Mouse (Mus musculus): ENCODE measurements around the gene Efcc1.

Gene Efcc1

DNA sequence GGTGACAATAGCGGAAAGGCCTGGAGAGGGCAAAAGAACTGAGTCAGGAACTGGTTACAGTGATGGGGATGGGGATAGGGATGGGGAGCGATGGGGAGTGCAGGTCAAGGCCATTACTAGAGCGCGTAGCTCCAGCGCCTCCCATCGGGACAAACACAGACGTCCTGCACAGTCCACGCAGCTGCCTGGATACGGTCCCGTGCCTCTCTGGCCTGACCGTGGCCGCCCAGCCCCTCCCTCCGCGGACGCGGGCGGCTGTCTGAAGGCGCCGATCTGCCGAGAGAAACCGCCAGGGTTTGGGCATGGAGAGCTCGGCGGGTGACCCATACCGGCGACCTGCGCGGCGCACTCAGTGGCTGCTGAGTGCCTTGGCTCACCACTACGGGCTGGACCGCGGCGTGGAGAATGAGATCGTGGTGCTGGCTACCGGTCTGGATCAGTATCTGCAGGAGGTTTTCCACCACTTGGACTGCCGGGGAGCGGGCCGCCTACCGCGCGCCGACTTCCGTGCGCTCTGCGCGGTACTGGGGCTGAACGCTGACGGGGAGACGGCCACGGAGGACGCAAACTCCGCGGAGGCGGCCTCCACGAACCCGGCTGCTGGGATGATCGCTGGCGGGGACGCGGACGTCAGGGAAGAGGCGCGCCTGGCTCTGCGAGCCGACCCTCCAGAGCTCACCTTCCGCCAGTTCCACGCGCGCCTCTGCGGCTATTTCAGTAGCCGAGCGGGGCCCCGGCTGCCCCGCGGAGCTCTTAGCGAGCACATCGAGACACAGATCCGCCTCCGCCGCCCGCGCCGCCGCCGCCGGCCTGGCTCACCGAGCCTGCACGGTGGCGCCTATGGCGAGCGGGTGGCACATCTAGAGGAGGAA, at the start of gene Efcc1:
Efcc1 (plus strand) TSS at position 279 of the 872 bp plus-strand sequence.
- DNase-seq (ENCODE audit: extremely low spot score) = peak; percentile 62

DNA sequence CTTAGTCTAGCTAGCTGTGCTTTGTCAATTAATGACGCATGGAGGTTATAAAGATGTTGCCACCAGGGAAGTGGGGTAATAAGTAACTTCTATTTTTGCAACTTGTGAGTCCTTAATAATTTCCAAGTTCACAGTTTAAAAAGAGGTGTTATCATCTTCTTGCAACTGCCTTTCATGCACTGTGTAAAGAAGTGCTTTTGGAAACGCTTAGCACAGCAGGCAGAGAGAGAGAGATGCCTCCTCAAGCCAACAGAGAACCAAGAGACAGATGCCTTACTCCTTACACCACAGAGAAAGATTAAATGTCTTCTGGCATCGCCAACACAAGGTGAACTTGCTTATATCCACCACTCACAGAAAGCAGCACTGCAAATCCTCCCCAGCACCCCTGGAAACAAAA, 34.7 kb upstream of the Efcc1 start:
- no peak for DNase-seq (ENCODE audit: extremely low spot score)

DNA sequence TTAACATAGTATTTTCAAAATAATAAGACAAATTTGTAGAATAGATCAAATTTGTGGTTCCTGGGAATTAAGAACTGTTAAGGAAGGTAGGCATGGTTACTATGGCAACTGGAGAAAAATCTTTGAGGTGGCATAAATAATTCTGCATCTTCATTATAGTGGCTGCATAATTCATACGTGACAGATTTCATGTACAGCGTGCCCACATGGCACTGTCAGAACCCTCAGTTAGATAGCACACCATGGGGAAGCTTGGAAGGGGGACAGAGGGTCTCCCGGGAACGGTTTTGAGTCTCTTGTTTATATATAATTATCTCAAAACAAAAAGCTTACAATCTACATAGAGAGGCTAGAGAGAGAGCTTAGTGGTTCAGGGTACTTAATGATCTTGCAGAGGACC, 34.1 kb upstream of the Efcc1 start:
- DNase-seq (ENCODE audit: extremely low spot score) = no peak

DNA sequence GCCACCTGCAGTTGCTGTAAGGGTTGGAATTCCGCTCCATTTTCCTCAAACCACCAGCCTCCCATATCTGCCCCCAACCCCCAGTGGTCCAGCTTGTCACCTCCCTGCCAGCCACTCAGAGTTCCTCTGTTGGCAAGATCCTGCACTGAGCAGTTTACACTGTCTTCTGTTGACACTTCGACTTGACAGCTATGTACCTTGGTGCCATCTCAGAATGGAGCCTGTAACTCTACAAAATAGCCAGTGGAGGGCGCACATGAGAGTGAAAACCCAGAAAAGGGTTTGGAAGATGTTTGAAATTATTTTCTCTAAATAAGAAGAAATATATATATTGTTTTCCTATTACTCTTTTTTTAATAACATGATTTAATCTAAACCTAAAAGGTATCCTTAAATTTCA, 24.4 kb upstream of the Efcc1 start:
- DNase-seq (ENCODE audit: extremely low spot score) = peak; percentile 17

DNA sequence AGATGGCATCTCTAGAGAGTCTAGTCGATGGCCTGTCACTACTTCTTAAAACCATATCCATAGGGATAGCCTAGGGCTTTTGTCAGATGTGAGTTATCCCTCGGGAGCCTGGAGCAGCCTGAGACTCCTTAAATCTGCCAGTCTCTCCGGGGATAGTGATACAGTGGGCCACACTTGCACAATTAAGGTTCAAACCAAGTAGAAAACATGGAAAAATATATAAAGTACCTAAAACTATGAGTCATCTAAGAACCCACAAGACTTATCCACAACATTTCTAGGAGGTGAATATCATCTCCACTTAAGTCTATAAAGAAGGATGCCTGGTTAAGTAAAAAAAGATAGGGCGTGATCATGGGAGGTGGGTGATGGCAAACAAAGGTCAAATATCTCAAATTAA, 18.4 kb upstream of the Efcc1 start:
- DNase-seq (ENCODE audit: extremely low spot score) = no peak

DNA sequence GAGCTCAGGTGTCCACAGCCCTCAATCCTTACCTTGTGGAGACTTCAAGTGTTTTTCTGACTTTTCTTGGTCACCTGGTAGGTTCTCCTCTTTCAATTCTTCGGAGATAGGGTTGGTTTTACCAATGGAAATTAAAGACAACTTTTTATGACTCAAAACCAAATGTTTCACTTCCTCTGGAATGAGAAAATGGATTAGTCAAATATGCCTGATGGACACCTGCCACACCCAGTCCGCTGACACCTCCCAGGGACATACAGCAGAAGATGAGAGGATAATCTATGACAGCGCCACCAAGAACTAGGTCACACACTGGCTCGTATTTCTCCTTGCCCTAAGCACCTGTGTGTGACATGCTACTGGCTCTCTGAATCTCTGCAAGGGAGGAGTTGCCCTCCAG, 16.6 kb upstream of the Efcc1 start:
- no peak for DNase-seq (ENCODE audit: extremely low spot score)

DNA sequence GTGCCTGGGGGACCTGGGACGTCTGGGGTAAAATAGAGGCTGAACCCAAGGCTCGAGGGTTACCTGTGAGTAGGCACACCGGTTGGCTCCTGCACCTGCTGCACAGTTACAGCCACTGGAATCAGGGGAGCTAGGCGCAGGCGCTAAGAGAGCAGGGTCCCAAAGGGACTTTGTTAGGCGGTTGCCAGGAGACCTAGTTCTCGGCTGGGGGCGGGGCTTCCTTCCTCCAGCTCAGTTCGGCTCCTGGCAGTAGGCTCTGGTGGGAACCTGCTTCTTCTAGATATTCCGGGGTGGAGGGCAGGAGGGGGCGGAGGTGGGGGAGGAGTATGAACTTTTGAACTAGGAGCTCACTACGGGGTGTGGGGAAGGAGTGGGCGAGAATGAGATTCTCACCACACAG, 8.0 kb upstream of the Efcc1 start:
- DNase-seq (ENCODE audit: extremely low spot score) = peak; percentile 70

DNA sequence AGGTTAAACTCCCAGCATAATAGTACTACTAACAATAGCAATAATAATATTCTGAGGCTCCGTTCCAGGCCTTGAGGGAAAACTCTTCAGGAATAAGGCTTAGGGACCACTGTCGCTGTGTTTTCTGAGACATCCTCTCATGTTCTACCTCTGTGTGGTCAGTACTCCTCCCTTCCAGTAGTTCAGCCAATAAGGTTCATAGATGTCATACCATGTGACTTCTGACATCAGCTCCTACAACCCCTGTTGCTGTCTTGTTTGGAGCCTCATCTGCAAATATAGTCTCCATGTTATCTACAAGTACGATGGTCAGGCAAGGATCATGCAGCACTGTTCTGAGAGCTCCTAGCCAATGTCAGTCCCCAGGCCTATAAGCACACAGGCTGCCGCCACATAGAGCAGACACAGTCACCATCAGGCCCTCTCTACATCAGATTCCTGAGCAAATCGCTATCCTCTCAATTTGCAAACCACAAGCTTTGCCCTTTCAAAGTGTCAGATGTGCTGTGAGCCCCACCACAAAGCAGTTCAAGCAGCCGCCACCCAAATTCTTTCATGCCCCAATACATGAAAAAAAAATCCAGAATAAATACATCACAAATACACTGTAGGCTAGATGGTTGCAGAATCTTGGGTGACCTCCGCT, 5.3 kb upstream of the Efcc1 start:
- no peak for DNase-seq (ENCODE audit: extremely low spot score)

DNA sequence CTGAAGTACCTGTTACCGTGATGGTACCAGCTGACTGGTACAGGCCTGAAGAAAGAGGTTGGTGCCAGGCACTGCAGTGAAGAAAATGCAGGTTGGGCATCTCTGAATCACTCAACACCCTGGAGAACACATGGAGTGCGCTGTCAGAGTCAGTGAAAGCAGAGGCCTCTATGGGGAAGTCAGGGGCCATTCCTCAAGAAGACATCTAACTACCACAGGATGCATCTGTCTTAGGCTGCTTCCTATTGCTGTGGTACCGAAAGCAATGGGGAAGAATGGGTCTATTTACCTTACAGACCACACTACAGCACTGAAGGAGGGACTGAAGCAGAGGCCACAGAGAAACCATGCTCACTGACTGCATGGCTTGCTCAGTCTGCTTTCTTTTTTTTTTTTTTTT, 2.6 kb upstream of the Efcc1 start:
- DNase-seq (ENCODE audit: extremely low spot score) = no peak

DNA sequence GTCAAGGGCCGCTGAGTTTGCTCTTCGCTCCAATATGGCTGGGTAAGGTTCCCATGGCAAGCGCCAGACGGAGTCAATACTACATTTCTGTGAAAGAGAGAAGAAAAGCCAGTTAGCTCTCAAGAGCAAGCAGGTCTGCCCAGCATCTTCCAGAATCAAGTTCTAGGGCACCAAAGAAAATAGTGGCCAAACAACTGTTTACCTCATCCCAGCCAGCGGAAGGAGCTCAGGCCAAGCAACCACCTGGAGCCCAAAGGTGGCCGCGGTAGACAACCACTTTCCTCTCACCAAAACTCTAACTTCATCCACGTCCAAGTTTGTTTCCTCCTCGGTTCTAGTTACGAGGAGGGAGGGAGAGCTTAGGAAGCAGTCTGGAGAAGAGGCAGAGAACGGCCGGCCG, 528 bp upstream of the Efcc1 start:
- peak; percentile 29 for DNase-seq (ENCODE audit: extremely low spot score)

DNA sequence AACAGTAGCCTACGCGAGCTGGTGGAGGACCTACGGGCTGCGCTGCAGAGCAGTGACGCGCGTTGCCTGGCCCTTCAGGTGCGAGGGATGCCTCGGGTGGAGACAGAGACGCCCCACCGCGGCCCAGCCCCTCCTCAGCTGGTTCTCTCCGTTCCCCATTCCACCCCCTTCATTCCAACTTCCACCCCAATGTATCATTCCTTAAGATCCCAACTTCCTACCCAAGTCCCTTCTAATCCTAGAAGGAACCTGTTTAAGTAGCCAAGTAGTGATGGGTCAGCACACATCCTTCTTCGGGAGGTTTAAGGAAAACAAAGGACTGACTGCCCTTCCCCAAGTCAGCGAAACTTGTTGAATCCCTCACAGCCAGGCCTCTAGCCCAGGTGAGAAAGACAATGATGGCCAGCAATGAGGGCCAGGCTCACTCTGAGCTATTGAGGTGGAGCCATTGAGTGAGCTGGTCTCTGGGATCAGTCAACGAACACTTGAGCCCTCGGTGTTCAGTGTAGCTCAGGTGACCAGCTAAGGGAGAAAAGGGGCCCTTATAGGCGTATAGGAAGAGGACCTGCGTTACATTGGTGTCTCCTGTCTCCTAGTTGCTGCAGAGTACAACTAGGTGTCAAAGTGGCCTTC, 910 bp downstream of the Efcc1 start:
- no peak for DNase-seq (ENCODE audit: extremely low spot score)

DNA sequence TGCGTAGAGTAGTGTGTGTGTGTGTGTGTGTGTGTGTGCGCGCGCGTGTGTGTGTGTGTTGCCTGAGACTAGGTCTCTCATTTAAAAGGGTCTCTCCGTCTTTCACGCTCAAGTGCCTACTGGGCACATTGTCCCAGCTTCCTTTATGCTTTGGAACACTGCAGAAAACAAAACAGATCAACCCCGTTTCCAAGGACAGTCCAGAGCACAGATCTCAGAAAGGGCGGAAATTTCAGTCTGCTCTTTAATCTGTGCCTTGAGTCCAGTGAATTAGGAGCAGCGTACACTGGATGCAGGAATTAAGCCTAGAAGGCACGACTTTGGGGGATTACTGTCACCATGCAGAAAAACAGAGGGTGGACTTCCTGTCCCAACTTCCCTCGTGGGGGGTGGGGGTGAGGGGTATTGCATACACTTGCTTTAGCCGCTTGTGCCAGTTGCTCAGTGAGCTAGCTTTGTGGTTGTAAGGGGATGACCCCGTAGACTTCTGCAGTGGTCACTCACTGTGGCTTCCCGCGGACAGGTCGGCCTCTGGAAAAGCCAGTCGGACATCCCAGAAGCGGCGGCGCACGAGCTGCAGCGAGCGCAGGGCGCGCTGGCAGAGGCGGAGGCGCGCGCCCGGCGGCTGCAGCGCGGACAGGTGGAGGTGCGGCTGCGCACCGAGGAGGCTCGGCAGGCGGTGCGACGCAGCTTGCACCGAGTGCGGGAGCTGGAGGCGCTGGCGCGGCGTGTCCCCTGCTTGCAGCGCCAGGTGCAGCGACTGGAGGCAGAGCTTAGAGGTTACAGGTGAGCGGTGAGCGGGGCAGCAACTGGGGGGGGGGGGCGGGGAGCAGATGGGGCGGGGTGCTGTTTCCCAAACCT, 1.7 kb downstream of the Efcc1 start:
- DNase-seq (ENCODE audit: extremely low spot score) = peak; percentile 47

DNA sequence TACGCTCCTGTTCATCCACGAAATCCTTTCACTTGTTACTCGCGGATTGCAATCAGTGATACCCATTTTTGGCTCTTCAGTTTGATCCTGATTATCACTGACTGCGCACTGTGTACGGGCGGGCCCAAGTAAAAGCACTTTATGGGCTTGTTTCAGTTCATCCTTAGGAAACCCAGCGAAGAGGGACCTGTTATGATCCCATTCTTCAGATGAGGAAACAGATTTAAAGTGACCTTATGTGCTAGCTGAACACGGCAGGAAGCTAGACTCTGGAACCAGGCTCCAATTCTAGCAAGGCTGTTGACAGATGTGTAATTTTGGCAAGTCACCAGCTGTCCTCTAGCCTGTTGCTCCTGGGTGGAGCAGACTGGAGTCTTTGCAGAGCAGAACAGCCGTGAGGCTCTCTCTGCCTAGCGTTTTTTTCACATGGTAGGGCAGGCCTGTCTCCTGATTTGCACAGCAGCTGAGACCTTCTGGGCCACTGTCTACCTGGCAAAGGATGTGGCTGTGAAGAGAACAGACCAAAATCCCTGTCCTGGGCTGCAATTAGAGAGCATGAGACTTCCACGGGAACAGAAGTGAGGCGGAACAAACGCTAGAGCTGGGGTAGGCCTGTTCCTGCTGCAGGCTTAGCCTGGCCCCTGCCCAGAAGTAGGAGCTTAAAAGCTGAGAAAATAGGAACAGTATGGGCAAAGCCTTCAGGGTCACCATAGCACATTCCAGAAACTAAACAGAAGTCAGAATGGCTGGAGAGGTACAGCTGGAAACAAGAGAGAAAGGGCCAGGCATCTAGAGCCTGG, 2.7 kb downstream of the Efcc1 start:
- DNase-seq (ENCODE audit: extremely low spot score) = no peak

DNA sequence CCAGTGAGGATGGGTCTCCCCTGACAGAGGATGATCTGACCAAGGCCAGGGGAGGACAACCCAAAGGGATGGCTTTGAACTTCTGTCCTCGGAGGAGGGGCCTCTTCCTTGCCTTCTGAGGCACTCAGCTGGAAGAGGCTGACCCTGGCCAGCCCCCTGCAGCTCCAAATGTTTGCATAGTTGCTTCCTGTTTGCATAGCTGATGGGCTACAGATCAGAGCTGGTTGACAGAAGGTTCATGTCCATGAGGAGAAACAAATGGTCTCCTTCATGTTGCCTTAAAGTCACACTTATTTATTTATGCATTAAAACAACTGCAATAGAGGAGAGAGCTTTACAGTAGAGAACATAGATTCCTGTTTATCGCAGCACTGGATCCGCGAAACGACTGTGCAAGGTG, 3.5 kb downstream of the Efcc1 start:
- DNase-seq (ENCODE audit: extremely low spot score) = no peak

DNA sequence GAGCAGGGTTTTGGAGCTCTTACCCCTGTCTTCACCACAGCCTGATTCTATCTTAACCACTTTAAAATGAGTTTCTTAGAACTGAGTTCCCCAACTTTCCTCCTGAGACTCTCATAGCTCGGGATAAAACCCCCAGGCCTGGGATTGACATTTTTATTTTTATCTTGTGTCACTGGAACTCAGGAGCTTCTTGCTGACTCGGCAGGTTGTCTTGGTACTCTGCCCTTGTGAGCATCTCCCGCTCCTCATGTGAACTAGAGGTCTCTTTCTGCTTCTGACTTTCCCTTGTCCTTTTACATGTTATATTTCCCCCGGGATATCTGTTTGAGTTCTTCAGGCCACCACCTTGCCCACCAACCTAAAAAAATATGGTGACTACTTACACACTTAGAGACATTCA, 6.3 kb downstream of the Efcc1 start:
- no peak for DNase-seq (ENCODE audit: extremely low spot score)

DNA sequence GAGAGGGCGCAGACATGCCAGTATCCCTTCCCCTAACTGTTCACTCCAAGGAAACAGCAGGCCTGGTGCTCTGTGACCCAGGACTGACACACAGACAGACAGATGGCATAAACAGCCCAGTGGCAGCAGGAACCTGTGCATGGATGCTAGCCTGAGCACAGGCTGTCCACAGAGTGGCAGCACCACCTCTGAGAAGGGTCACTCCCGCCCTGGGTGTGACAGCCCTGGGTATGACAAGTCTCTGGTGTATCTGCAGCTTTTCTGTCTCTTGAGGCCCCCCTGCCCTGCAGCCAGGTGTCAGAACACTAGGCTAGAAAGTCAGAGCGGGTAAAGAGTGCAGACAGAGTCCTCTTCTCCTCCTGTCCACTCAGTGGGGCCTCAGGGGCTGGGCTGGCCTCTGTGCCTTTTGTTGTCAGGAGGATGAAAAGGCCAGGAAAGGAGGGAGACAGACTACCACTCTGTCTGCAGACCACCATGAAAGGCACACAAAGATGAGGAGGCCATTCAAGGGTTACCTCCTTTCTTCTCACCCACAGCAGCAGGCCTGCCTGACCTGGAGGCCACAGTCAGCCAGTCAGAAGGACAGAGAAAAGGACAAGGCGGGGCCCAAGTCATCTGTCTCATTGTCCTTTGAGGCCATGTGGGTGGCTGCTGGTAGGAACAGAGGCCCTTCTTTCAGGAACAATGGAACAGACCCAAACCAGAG, 7.4 kb downstream of the Efcc1 start:
- DNase-seq (ENCODE audit: extremely low spot score) = peak; percentile 70

DNA sequence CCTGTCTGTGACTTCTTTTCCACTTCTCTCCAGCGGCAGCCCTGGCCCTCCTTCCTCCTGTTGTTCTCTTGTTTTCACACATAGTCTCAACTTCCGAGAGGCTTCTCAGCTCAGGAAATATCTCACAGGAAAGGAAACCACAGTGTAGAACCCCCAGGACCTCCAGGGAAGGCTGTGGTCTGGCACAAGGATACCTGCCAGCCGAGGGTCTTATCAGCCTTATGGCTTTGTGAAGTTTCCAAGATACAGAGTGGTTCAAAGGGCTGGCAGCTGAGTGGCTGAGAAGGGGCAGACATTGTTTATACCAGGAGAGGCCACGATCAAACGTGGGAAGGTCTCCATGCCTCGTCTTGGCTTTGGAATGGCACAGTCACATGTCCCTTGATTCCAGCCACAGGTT, 9.2 kb downstream of the Efcc1 start:
- DNase-seq (ENCODE audit: extremely low spot score) = peak; percentile 10

DNA sequence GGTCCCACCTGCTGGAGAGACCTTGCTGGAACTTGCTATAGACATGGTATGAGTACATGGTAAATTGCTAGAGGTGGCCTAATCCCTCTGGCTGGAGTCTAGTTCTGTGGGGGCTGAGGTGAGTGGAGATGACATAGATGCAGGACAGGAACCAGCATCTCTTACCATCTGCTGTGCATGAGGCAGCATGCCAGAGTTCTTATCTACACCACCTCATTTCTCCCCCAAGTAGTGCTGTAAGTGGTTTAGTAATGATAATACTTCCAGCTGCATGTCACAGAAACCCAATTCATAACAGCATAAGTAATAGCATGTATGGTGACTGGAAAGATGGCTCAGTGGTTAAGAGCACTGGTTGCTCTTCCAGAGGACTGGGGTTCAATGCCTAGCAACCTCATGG, 9.8 kb downstream of the Efcc1 start:
- no peak for DNase-seq (ENCODE audit: extremely low spot score)

DNA sequence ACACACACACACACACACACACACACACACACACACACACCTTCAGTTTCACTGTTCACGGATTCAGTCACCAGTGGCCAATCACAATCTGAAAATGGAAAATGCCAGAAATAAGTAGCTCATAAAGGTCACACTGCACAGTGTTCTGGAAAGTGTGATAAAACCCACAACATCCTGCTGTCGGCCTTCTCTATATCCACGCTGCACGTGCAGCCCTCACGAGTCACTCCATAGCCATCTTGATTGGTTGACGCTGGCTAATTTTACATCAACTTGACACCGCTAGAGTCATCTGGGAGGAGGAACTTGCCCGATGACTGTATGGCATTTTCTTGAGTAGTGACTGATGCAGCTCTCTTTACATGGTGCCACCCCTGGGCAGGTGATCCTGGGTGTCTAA, 11.3 kb downstream of the Efcc1 start:
- DNase-seq (ENCODE audit: extremely low spot score) = no peak

DNA sequence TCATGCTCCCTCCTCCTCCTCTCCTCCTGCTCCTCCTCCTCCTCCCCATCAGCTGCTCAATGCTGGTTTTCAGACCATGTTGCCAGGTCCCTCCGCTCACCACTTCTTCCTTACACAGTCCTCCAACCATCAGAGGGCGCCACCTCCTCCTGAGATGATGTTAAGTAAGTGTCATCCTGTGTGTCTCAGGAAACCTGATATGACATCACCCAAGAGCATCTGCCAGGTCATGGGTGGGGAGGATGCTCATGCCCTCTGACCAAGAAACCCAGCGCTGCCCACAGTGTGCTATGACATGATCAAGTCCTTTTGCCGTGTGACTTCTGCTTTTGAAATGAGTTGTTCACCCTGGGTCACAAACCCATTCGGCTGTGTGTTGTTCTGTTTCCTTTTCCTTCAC, 12.1 kb downstream of the Efcc1 start:
- no peak for DNase-seq (ENCODE audit: extremely low spot score)

DNA sequence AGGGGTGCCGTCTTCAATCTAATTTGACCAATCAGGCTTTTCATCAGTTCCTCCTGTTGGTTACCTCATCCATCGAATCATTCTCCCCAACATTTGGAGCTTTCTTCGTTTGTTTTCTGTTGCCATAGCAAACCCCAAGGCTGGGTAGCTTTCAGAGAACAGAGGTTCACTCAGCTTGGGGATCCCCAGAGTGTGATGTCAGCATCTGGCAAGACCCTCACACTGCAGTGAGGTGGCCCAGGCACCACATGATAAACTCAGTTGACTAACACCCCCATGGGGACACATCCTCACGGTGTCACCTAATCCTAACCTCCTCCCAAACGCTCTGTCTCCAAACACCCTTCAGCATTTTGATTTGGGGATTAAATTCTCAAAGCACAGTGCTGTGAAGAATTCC, 12.6 kb downstream of the Efcc1 start:
- no peak for DNase-seq (ENCODE audit: extremely low spot score)

All from embryo, embryonic 9.5 days (tissue).